Mouse (Mus musculus): ENCODE measurements around the gene Carns1. TPM values are rescaled to one million over a fixed set of nuclear protein-coding genes. Genes with fewer than 3 reads are reported as not detected.
"Not testable (repeated sequence)": the region's sequence is repeated elsewhere in the genome, so short reads cannot be mapped to it uniquely, and the experiment has no call there.

Carns1 gene
- polyA plus RNA-seq, 1 experiment from 2014 or later, result 2.0 TPM

- Histone ChIP-seq H3K4me1 (ENCODE audit: control insufficient read depth, insufficient read depth, low read length) (no peaks in the 10 kb centered on the region; the same call in 1 of the 2 replicates), H3K27ac (replicated peaks; ENCODE audit: low read depth, low read length) (no peak within 1 kb of the TSS), H3K9me3 (replicated peaks; ENCODE audit: control insufficient read depth, low read length) (no peaks in the 10 kb centered on the region), H3K4me2 (ENCODE audit: low read depth, low read length) (no peak within 1 kb of the TSS), H3K36me3 (replicated peaks; ENCODE audit: control insufficient read depth, insufficient read depth, low read depth, low read length) (no peaks in the 10 kb centered on the region), H3K4me3 (ENCODE audit: low read depth, low read length) (no peak within 1 kb of the TSS), H3K9ac (replicated peaks; ENCODE audit: low read length) (no peak within 1 kb of the TSS), H3K27me3 (ENCODE audit: control insufficient read depth, insufficient read depth, low read length) (no peaks in the 10 kb centered on the region)
- DNase-seq (ENCODE audit: low spot score) (no peak), ATAC-seq (replicated peaks; ENCODE audit: insufficient number of reproducible peaks, low FRiP score, low TSS enrichment, low read depth) (no peak)
- WGBS, result 86% methylated on average over 7 of the region's 7 CpGs
These were observed 31.5 kb downstream of the Carns1 start, which contains the start of gene Cabp4 for GRCm38 (mm10) chr19:4143759-4144268. Cabp4 (minus strand) TSS chr19:4144033.

GRCm38 (mm10) chr19:4142416-4143173, 32.7 kb downstream of the Carns1 start:
- H3K4me1 ChIP-seq (ENCODE audit: control insufficient read depth, insufficient read depth, low read length), result no peaks in the 10 kb centered on the region
- ATAC-seq (replicated peaks; ENCODE audit: insufficient number of reproducible peaks, low FRiP score, low TSS enrichment, low read depth) (no peak), DNase-seq (ENCODE audit: low spot score) (no peak)
- no peaks in the 10 kb centered on the region for H3K27me3 ChIP-seq (ENCODE audit: control insufficient read depth, insufficient read depth, low read length)
- WGBS, result 91% methylated on average over 18 of the region's 18 CpGs
- H3K36me3 ChIP-seq (replicated peaks; ENCODE audit: control insufficient read depth, insufficient read depth, low read depth, low read length), result no peaks in the 10 kb centered on the region
- no peak overlapping the region for H3K4me2 ChIP-seq (ENCODE audit: low read depth, low read length)
- no peaks in the 10 kb centered on the region for H3K9me3 ChIP-seq (replicated peaks; ENCODE audit: control insufficient read depth, low read length)
- no peak overlapping the region for H3K9ac ChIP-seq (replicated peaks; ENCODE audit: low read length)
- no peak overlapping the region for H3K27ac ChIP-seq (replicated peaks; ENCODE audit: low read depth, low read length)
- no peak overlapping the region for H3K4me3 ChIP-seq (ENCODE audit: low read depth, low read length)

- Histone ChIP-seq H3K9me3 (replicated peaks; ENCODE audit: control insufficient read depth, low read length) (no peaks in the 10 kb centered on the region), H3K9ac (replicated peaks; ENCODE audit: low read length) (no peak overlapping the region), H3K4me3 (ENCODE audit: low read depth, low read length) (no peak overlapping the region), H3K27ac (replicated peaks; ENCODE audit: low read depth, low read length) (no peak overlapping the region), H3K4me2 (ENCODE audit: low read depth, low read length) (no peak overlapping the region), H3K4me1 (ENCODE audit: control insufficient read depth, insufficient read depth, low read length) (no peaks in the 10 kb centered on the region), H3K36me3 (replicated peaks; ENCODE audit: control insufficient read depth, insufficient read depth, low read depth, low read length) (no peaks in the 10 kb centered on the region), H3K27me3 (ENCODE audit: control insufficient read depth, insufficient read depth, low read length) (no peaks in the 10 kb centered on the region)
- 74% methylated on average over 6 of the region's 6 CpGs for WGBS
- DNase-seq (ENCODE audit: low spot score) (no peak), ATAC-seq (replicated peaks; ENCODE audit: insufficient number of reproducible peaks, low FRiP score, low TSS enrichment, low read depth) (no peak)
These were observed 35.1 kb downstream of the Carns1 start for GRCm38 (mm10) chr19:4140147-4140546.

- H3K9ac ChIP-seq (replicated peaks; ENCODE audit: low read length), result no peak within 1 kb of the TSS; the same call in 1 of the 2 replicates
These were observed 35.8 kb downstream of the Carns1 start, which contains the start of gene Gpr152 for GRCm38 (mm10) chr19:4139446-4139845. Gpr152 (plus strand) TSS chr19:4139787.

GRCm38 (mm10) chr19:4137913-4138312, 37.4 kb downstream of the Carns1 start:
- ATAC-seq (replicated peaks; ENCODE audit: insufficient number of reproducible peaks, low FRiP score, low TSS enrichment, low read depth), result no peak
- no peaks in the 10 kb centered on the region for H3K4me1 ChIP-seq (ENCODE audit: control insufficient read depth, insufficient read depth, low read length)
- no peak overlapping the region for H3K27ac ChIP-seq (replicated peaks; ENCODE audit: low read depth, low read length)
- no peak for DNase-seq (ENCODE audit: low spot score)
- H3K36me3 ChIP-seq (replicated peaks; ENCODE audit: control insufficient read depth, insufficient read depth, low read depth, low read length), result no peaks in the 10 kb centered on the region
- no peak overlapping the region for H3K9ac ChIP-seq (replicated peaks; ENCODE audit: low read length)
- 84% methylated on average over 5 of the region's 5 CpGs for WGBS
- H3K27me3 ChIP-seq (ENCODE audit: control insufficient read depth, insufficient read depth, low read length), result no peaks in the 10 kb centered on the region
- H3K4me2 ChIP-seq (ENCODE audit: low read depth, low read length), result no peak overlapping the region
- H3K9me3 ChIP-seq (replicated peaks; ENCODE audit: control insufficient read depth, low read length), result no peaks in the 10 kb centered on the region
- no peak overlapping the region for H3K4me3 ChIP-seq (ENCODE audit: low read depth, low read length)

More at GRCm38 (mm10) chr19:4139446-4139845, 35.8 kb downstream of the Carns1 start, which contains the start of gene Gpr152:
- H3K4me1 ChIP-seq (ENCODE audit: control insufficient read depth, insufficient read depth, low read length), result no peaks in the 10 kb centered on the region
- DNase-seq (ENCODE audit: low spot score) (no peak), ATAC-seq (replicated peaks; ENCODE audit: insufficient number of reproducible peaks, low FRiP score, low TSS enrichment, low read depth) (no peak)
- no peak within 1 kb of the TSS for H3K27ac ChIP-seq (replicated peaks; ENCODE audit: low read depth, low read length)
- H3K4me3 ChIP-seq (ENCODE audit: low read depth, low read length), result no peak within 1 kb of the TSS
- no peaks in the 10 kb centered on the region for H3K9me3 ChIP-seq (replicated peaks; ENCODE audit: control insufficient read depth, low read length)
- H3K36me3 ChIP-seq (replicated peaks; ENCODE audit: control insufficient read depth, insufficient read depth, low read depth, low read length), result no peaks in the 10 kb centered on the region
- H3K4me2 ChIP-seq (ENCODE audit: low read depth, low read length), result no peak within 1 kb of the TSS
- 73% methylated on average over 2 of the region's 2 CpGs for WGBS
- H3K27me3 ChIP-seq (ENCODE audit: control insufficient read depth, insufficient read depth, low read length), result no peaks in the 10 kb centered on the region

- ATAC-seq (replicated peaks; ENCODE audit: insufficient number of reproducible peaks, low FRiP score, low TSS enrichment, low read depth), result no peak
These were observed 38.8 kb downstream of the Carns1 start for GRCm38 (mm10) chr19:4136463-4136862.

GRCm38 (mm10) chr19:4135963-4136345, 39.3 kb downstream of the Carns1 start:
- not testable (repeated sequence) for H3K9me3 ChIP-seq (replicated peaks; ENCODE audit: control insufficient read depth, low read length); H3K9ac ChIP-seq (replicated peaks; ENCODE audit: low read length); H3K36me3 ChIP-seq (replicated peaks; ENCODE audit: control insufficient read depth, insufficient read depth, low read depth, low read length); H3K27me3 ChIP-seq (ENCODE audit: control insufficient read depth, insufficient read depth, low read length); DNase-seq (ENCODE audit: low spot score); ATAC-seq (replicated peaks; ENCODE audit: insufficient number of reproducible peaks, low FRiP score, low TSS enrichment, low read depth); H3K4me1 ChIP-seq (ENCODE audit: control insufficient read depth, insufficient read depth, low read length); H3K27ac ChIP-seq (replicated peaks; ENCODE audit: low read depth, low read length); H3K4me3 ChIP-seq (ENCODE audit: low read depth, low read length); H3K4me2 ChIP-seq (ENCODE audit: low read depth, low read length)
- WGBS, result 27% methylated on average over 8 of the region's 8 CpGs

More at GRCm38 (mm10) chr19:4136463-4136862, 38.8 kb downstream of the Carns1 start:
- Histone ChIP-seq H3K9ac (replicated peaks; ENCODE audit: low read length) (no peak overlapping the region), H3K4me2 (ENCODE audit: low read depth, low read length) (no peak overlapping the region), H3K36me3 (replicated peaks; ENCODE audit: control insufficient read depth, insufficient read depth, low read depth, low read length) (no peaks in the 10 kb centered on the region), H3K27ac (replicated peaks; ENCODE audit: low read depth, low read length) (no peak overlapping the region), H3K4me1 (ENCODE audit: control insufficient read depth, insufficient read depth, low read length) (no peaks in the 10 kb centered on the region), H3K4me3 (ENCODE audit: low read depth, low read length) (no peak overlapping the region), H3K27me3 (ENCODE audit: control insufficient read depth, insufficient read depth, low read length) (no peaks in the 10 kb centered on the region), H3K9me3 (replicated peaks; ENCODE audit: control insufficient read depth, low read length) (no peaks in the 10 kb centered on the region)
- WGBS, result 71% methylated on average over 5 of the region's 5 CpGs
- DNase-seq (ENCODE audit: low spot score), result no peak

GRCm38 (mm10) chr19:4135229-4135962, 39.9 kb downstream of the Carns1 start:
- H3K9ac ChIP-seq (replicated peaks; ENCODE audit: low read length); H3K27ac ChIP-seq (replicated peaks; ENCODE audit: low read depth, low read length); ATAC-seq (replicated peaks; ENCODE audit: insufficient number of reproducible peaks, low FRiP score, low TSS enrichment, low read depth): not testable (repeated sequence)

More at GRCm38 (mm10) chr19:4135229-4135962, 39.9 kb downstream of the Carns1 start:
- not testable (repeated sequence) for H3K27me3 ChIP-seq (ENCODE audit: control insufficient read depth, insufficient read depth, low read length); H3K36me3 ChIP-seq (replicated peaks; ENCODE audit: control insufficient read depth, insufficient read depth, low read depth, low read length); H3K4me3 ChIP-seq (ENCODE audit: low read depth, low read length); DNase-seq (ENCODE audit: low spot score); H3K4me1 ChIP-seq (ENCODE audit: control insufficient read depth, insufficient read depth, low read length); H3K9me3 ChIP-seq (replicated peaks; ENCODE audit: control insufficient read depth, low read length); H3K4me2 ChIP-seq (ENCODE audit: low read depth, low read length)
- WGBS, result 78% methylated on average over 6 of the region's 6 CpGs

Measured in embryonic facial prominence, embryonic 11.5 days (tissue).